Mouse (Mus musculus): ENCODE data around the gene Xpr1.
A peak's percentile ranks its signal among the peaks of the same experiment; 100 is the strongest.

Gene Xpr1

GRCm38 (mm10) chr1:155248041-155248440, 169.2 kb downstream of the Xpr1 start:
- DNase-seq: no peak

- no peak for DNase-seq
Observed at GRCm38 (mm10) chr1:155247441-155247840, 169.8 kb downstream of the Xpr1 start.

- no peak for DNase-seq
Observed at GRCm38 (mm10) chr1:155245516-155245915, 171.7 kb downstream of the Xpr1 start.

- DNase-seq: no peak
Observed at GRCm38 (mm10) chr1:155244771-155245211, 172.4 kb downstream of the Xpr1 start.

- no peak for DNase-seq
Observed at GRCm38 (mm10) chr1:155243797-155244770, 173.1 kb downstream of the Xpr1 start, which contains the start of gene BC034090. Gene BC034090, minus strand, starts transcription at chr1:155244444.

- DNase-seq: no peak
Observed at GRCm38 (mm10) chr1:155242488-155242745, 174.8 kb downstream of the Xpr1 start.

- no peak for DNase-seq
Observed at GRCm38 (mm10) chr1:155241701-155242487, 175.3 kb downstream of the Xpr1 start.

GRCm38 (mm10) chr1:155239962-155240717, 177.1 kb downstream of the Xpr1 start:
- no peak for DNase-seq

GRCm38 (mm10) chr1:155239169-155239568, 178.0 kb downstream of the Xpr1 start:
- DNase-seq: no peak

- no peak for DNase-seq
Observed at GRCm38 (mm10) chr1:155238126-155238525, 179.1 kb downstream of the Xpr1 start.

GRCm38 (mm10) chr1:155237390-155237789, 179.8 kb downstream of the Xpr1 start:
- DNase-seq: no peak

GRCm38 (mm10) chr1:155236306-155237024, 180.8 kb downstream of the Xpr1 start:
- DNase-seq: no peak

GRCm38 (mm10) chr1:155235641-155236040, 181.6 kb downstream of the Xpr1 start:
- no peak for DNase-seq

GRCm38 (mm10) chr1:155233931-155234607, 183.1 kb downstream of the Xpr1 start:
- peak; percentile 60 to 73 for DNase-seq

- DNase-seq: peak in 1 of 2 experiments; percentile 13
Observed at GRCm38 (mm10) chr1:155233378-155233777, 183.8 kb downstream of the Xpr1 start.

GRCm38 (mm10) chr1:155232786-155233185, 184.4 kb downstream of the Xpr1 start:
- DNase-seq: no peak

- no peak for DNase-seq
Observed at GRCm38 (mm10) chr1:155232385-155232784, 184.8 kb downstream of the Xpr1 start.

- DNase-seq: no peak
Observed at GRCm38 (mm10) chr1:155229464-155230411, 187.5 kb downstream of the Xpr1 start.
